Mouse (Mus musculus): ENCODE measurements around the gene Babam2. TPM values are rescaled to one million over a fixed set of nuclear protein-coding genes. Genes with fewer than 3 reads are reported as not detected.
A peak's percentile ranks its signal among the peaks of the same experiment; 100 is the strongest.
"Not testable (repeated sequence)": the region's sequence is repeated elsewhere in the genome, so short reads cannot be mapped to it uniquely, and the experiment has no call there.

The Babam2 gene
- total RNA-seq, 2 experiments from 2014 or later = 22.8 to 23.8 TPM

DNA sequence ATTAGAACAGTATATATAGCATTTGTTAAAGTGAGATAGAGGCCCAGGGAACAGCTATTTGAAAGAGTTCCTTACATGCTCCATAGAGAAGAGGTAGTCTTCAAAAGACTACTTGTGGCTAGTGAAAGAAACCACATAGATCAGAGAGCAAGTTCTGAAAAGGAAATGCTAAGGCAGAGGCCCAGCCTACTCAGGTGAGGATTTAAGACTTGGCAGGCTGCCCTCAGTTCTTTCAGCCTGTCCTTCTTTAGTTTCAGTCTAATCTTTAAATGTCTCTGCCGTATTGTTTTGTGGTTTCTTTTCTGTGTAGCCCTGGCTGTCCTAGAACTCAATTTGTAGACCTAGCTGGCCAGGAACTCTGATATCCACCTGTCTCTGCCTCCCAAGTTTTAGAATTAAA, 134.1 kb downstream of the Babam2 start:
- DNase-seq = no peak

DNA sequence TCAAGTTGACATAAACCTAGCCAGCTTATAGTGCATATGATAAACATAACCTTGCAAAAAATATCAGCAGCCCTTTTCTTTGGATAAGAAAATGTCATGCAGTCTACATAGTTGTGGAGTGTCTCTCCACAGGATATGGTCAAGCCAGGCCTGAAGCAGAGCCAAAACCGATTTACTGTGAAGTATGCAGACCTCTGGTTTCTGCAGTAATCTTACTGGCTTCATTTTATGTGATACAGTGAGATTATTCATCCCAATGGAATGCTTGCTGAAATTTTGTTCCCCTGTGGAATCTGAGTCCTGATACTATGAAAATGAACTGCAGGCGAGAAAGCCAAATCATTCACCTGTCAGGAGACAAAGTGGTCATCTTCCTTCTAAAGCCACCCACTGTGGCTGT, 138.2 kb downstream of the Babam2 start:
- no peak for DNase-seq

DNA sequence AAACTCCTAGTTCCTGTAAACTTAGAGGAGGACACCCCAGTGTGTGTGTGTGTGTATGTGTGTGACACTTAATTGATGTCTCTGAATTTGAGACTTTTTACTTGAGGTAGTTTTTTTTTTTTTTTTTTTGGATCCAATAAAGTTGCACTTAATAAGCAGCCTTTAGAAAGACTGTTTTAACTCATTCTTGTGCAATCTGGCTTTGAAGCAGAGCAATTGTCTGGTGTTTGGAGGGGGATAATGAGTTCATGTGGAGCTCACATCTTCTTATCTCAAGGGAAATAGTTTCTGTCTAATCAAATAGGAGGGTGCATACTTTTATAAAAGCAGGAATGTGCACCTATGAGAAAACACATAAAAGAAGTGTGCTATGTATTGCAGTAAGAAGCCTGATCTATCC, 142.5 kb downstream of the Babam2 start:
- DNase-seq = no peak

DNA sequence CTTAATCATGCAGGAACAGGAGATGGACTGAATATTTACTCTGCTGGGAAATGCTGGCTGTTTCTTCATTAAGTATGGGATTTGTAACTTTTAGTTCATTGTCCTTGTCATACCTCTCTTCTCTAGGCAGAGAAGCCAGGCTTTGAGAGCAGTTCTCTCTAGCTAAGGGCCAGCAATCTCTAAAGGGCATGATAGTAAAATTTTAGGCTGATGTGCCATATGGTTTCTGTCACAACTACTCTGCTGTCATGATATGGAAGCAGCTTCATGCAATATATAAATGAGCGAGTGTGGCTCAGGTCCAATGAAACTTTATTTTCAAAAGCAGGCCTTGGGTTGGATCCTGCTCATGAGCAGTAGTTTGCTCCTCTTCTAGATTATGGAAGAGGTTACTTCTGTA, 142.9 kb downstream of the Babam2 start:
- no peak for DNase-seq

DNA sequence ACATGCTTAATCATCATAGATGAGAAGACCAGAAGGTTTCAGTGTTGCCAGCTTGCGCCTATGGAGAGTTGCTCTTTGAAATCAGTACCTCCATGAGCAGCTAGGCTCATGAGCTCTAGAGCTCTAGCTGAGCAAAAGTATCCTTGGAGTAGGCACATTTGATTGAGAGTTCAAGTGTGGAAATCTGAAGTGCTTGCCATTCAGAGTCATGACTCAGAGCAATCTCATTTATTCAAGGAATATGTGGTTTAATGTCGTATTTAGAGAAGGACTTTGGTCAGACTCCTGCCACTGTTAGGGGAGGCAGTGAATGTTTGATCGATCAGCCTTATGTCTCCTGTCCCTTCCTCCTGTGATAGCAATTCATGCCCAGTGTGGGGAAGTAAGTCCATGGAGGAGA, 147.4 kb downstream of the Babam2 start:
- no peak for DNase-seq

DNA sequence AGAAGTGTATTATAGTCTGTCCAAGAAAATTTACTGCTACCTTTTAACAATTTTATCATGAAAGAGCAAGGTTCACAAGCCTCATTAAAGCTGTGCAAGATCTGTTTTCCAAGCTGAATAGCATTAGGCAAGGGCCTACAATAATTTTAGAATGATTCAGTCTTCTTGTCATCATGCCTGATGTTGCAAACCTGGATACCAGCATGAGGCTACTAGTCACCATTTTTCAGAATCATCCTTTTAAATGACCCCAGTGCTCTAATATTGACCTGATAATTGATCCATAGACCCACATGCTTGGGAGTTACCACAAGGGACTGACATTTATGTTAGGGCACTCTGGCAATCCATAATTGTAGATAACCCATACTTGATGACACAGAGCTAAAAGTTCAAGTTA, 149.5 kb downstream of the Babam2 start:
- DNase-seq = no peak

DNA sequence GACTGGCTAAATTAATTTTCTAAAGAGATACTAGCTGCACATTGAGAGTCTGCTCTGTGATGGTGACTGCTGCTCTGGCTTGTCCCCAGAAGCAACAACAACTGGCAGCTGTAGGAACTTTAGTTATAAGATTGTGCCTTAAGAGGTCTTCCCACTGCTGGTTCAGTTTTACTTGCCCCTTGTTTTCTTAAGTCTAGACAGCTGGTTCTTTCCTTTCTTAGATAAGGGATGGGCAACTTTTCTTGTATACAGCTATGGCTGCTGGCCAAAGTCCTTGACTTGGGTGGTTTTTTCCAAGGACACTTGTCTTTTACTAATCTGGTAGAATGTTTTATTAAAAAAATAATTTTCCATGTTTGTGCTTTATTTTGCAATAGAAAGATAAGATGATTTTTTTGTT, 151.5 kb downstream of the Babam2 start:
- no peak for DNase-seq

DNA sequence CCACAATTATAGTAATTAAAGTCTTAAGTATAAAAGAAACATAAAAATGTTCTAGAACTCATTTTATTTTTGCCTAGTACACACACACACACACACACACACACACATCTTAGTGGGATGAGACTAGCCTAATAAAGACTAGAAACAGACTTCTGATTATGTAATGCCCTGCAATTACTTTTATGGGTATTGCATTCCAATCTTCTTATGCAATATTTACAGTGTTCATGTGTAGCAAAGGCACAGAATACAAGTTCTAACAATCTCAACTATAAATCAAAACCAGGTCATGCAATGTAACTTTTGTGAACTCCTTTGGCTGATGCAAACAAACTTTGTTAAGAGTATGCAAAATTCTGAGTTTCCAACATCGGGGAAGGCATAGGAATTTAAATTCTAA, 155.3 kb downstream of the Babam2 start:
- DNase-seq = no peak

DNA sequence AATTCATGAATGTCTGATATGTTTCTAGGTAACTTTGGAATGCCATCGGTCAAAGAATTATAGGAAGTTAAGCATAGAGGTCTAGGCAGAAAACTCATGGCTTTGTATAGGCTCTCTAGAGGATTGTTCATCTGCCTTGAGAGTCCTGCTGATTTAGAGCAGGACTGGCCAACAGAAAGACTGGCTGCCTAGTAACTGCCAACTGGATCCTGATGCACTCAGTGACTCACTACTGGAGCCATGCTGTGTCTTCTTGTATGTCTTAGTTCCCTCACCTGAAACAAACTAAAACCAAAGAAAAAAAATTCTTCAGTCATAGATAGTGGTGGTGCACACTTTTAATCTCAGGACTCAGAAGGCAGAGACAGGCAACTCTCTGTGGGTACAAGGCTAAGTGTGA, 156.3 kb downstream of the Babam2 start:
- DNase-seq = no peak

DNA sequence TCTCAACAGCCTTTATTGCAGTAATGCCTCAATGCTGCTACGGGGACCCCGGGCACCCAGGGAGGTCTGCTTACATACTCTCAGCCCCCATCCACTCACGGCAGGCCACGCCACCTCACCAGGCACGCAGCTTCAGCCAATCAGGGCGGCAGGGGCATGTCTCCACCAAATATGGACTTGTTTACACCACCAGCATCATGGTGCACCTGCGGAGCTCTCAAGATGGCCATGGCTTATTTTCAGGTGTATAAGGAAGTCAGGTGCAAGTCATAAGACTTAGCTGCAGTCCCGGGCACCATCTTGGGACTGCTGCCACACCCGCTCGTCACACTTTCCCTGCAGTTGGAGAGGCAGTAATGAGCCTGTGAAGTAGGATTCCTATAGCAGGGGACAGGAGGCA, 161.4 kb downstream of the Babam2 start:
- DNase-seq = not testable (repeated sequence)

DNA sequence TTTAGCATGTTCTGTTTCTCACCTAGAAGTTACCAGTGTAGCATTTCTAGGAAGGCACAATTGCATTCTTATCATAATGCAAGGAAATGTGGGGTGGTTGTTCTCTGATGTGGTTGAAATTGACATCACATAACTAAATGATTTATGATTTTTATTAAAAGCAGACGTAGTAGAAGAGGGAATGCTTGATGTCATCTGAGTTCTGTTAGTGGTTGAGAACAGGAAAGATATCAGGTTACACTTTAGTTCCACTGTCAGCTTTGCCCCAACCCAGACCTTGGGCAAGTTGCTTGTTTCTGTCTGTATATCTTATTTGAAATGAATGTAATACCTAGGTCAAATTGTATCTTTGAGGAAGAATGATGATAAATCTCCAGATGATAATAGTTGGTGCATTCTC, 162.9 kb downstream of the Babam2 start:
- no peak for DNase-seq

DNA sequence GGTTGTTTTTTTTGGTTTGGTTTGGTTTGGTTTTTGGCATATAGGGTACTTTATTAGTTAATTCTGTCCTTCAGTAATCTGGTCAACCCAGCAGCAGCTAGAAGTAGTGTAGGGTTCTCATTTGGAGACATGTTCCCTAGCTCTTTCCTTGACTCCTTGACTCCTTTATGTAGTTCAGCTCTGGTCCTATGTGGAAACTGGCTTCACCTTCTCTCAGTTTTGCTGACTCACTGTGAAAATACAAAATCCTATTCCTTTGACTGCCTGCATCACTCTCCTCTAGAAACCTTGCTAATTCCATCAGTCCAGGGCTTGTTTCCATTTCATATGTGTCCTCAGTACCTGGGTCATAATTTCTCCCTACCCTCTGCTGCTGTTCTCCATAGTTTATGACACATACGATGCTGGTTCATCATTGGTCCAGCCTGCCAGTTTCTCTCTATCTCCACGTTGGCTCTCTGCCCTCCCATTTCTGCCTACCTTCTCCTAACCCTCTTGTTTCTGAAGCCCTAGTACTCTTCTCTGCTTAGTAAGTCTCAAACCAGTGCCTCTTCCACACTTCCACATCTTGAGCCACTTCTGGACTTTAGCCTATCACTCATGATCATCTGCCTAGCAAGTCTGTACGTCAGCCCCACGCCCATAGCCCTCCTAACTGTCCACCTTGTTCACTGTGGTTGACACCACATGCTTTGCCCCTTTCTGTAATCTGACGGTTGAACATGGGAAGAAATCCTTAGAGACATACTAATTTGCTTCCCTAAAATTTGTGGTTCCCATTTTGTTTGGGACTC, 163.5 kb downstream of the Babam2 start:
- no peak for DNase-seq

DNA sequence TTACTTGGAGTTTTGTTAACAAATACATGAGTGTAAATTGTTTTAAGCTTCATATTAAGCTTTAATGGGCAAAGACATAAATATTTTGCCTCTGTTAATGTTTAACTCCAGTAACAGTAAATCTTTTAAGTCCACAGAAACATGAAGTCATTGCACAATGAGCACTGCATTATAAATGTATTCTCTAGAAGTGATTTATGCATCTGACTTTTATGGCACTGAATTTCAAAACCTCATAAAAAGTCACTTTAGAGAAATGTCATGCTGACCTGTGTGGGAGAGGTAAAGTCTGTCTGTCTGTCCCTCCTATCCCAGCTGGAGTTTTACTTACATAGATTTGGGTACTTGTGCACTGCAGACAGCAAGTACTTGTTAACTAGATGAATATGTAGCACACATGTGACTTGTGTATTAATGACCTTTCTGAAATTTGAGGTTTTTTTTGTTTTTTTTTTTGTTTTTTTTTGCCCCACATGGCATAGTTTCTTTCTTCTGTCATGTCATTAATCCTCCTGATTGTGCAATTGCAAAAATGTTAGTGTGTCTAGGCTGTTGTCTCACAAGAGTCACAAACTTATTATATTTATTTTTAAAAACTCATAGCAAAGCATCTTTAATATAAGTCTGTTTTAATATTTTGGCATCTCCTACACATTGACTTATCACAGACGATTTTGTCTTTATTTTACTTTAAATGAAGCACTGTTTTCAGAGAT, 165.4 kb downstream of the Babam2 start:
- DNase-seq = no peak

DNA sequence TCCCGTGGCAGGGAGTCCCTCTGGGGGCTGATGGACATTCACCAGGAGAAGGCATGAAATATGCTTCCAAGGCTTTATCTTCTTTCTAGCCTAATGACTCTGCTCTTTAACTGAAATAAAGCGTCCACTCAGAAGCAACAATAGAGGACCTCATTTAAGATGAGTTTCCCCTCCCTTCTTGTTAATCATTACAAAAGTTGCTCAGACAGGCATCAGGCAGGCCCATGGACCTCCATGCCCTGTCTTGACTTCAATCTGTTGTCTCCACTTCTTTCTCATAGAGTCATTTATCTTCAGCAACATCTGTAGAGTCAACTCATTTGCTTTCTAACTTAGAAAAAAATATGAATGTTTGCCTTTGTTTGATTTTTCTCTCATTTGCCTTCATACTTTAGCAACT, 166.6 kb downstream of the Babam2 start:
- DNase-seq = no peak

DNA sequence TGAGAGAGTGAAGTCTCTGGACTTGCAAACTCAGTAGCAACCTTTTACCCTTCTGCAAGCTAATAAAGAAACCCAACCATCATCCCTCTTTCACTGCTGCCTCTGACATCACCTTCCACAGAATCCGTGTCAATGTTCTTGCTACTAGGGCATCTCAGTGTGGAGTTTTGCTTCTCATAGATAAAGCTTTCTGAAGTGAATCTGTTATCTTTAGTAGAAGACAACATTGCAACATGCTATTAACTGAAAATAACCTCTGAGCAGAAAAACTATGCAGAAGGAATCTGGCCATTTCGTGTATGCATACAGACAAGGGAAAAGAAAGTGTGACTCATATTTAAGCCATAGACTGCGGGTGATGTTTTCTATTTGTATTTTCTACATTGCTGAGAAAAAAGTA, 168.6 kb downstream of the Babam2 start:
- no peak for DNase-seq

DNA sequence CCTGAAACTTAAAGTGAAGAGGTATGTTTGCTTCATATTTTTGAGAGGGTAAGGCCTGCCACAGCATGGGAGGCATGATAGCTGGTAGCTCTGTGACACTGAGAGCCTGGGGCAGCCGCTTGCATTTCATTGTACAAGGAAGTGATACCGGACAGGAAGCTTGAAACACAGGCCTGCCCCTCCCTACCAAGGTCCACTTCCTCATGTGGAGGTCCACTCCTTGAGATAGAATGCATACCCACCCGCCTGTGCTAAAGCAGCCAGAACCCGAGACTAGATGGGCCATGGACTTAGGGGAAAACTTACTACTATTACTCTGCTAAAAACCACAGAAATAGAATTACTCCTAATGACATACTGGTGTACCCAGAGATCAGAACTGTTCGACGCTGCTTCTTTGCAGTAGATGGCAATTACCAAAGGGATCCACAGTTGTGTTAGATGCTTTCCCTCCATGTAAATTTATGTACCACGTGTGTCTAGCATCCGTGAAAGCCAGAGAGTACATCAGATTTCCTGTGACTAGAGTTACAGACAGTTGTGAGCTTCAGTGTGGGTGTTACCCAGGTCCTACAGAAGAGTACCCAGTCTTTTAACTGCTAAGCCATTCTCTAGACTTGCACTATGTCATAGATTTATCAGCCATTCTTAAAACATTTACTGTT, 173.5 kb downstream of the Babam2 start:
- no peak for DNase-seq

DNA sequence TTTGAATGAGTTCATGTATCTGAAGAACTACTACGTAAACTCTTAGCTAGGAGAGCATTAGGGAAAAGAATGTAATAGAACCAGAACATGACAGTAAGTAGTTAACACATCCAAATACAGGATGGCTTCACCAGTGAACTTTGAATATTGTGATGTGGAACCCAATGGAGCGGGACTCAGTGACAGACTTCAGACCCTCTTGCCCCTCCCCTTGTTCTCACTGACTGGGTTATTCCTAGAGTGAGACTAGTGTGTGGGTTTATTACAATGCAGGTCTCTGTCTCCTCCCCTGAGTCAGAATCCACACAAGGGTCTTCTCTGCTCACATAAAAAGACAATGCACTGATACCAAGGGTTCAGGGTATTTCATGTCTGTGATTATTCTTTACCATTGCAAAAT, 175.8 kb downstream of the Babam2 start:
- DNase-seq = no peak

DNA sequence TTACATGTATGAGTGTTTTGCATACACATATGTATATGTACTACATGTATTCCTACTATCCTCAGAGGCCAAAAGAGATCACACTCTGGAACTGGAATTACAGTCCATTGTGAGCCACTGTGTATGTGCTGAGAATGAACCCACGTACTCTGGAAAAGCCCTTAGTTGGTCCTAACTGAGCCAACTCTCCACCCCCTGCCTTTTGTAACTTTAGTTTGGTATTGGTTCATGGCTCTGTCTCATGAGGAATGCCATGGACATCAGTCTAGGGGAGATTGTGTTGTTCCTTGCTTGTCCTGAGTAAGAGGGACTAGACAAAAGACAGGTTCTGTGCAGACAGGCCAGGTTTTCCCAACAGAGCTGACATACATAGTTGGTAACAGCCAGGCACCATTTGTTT, 177.1 kb downstream of the Babam2 start:
- no peak for DNase-seq

DNA sequence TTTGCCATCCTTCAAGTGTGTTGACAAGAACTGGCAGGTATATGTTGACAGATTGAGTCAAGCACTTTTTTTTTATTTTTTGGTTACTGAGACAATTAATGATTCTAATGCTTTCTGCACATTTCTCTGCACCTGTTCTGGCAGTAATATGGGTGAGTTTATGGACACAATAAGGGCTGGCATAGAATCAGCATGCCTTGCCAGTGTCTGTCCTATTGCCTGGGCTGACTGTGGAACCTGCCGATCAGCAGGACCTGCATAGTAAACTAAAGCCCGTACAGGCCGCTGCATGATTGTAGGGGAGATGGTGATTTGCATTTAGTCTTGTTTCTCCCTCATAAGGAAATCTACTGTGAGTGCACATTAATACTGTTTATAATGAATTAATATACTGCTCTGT, 178.0 kb downstream of the Babam2 start:
- DNase-seq = no peak

DNA sequence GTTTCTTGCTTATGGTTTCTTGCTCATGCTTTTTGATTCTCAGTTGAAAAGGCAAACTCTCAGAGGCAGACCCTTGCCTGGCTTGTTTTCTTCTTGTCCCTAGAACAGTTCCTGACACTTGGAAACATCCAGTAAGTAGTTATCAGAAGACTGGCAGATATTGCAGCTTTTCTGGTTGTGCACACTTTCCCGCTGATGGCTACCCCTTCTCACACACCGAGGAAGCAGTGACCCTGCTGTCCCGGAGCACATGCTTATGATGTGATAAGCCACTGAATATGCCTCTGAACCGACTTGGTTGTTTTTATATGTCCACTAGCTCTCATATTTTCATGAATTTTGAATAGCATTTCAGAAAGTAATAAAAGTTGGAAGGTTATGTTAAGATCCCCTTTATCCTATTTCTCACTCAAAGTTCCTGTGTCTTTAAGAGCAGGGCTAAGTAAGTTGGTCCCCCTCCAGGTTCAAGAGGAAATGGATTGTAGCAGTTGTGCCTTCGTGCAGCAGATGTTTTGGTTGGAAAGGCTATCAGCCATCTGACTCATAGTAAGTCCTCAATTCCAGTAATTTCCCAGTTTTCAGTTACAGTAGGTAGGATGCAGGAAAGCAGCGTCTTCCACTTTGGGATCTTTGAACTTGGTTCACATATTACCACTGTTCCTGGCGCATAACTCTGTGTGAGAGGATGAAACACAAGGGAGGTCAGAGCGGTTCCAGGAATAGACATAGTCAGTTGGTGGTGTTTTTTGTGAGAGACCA, 178.9 kb downstream of the Babam2 start:
- peak; percentile 39 for DNase-seq

DNA sequence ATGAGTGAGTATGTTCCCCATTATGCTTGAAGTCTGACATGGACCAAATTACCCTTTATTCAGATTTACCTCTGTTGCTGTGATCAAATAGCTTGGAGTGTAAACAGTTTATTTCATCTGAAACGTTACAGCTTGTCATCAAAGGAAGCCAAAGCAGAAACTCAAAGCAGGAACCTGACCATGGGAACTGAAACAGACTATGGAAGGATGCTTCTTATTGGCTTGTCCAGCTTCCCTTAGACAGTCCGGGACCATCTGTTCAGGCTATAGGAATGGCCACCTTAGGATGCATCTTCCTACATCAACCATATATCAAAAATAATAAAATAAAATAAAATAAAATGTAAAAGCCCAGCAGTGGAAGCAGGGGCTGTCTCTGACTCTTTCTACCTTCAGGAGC, 183.0 kb downstream of the Babam2 start:
- no peak for DNase-seq

DNA sequence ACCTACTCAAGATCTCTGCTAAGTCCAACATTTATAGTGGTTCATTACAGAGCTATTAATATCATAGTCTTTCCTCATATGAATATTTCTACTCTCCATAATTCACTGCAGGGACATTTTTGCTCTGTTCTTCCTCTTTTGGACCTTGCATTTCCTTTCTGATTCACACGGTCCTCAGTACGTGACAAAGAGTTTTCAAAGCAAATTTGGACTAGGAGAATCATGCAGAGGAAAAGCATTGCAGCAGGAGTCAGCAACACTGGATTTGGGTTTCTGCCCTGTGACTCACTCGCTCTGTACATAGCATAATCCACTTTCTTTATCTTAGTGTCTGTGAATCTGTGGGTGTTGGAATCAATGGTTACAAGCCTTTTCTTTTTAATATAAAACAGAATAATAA, 184.8 kb downstream of the Babam2 start:
- DNase-seq = no peak

DNA sequence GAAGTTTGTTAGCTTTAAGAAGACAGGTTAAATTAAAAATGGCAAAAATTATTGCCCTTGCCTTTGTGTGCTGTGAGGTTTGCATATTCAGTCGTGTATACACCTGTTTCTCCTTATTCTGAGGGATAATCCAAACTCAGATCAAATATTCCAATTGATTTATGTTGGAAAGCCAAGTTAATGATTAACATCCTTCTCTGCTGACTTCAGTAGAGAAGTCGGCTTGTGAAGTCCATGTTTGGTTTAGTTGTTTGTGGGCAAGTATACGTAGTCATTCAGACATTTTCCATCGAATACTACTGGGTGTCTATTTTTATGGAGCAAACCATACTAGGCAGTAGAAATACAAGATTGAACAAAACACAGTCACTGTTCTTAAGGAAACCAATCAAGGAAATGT, 187.5 kb downstream of the Babam2 start:
- no peak for DNase-seq
